Mouse (Mus musculus) layer of hippocampus, adult 8-10 months (tissue): ENCODE measurements around the gene Apobec4. TPM values are rescaled to one million over a fixed set of nuclear protein-coding genes. Genes with fewer than 3 reads are reported as not detected.

Experiments used
- DNase-seq, 2 experiments: peaks; one replicate each; pipeline ENCODE4 v3.0.0; 2022; ENCODE audit warnings: low spot score in 2 of 2
- total RNA-seq, 4 experiments: library from RNA; stranded (reverse); gene quantifications; 2 replicates each; pipeline ENCODE4 v1.2.4; 2022

Gene Apobec4
- total RNA-seq = not detected

- DNase-seq = peak; percentile 52 to 61
These were observed at the start of gene Apobec4 for GRCm38 (mm10) chr1:152750312-152750965. Gene Apobec4 (plus strand): TSS chr1:152750551.

DNA sequence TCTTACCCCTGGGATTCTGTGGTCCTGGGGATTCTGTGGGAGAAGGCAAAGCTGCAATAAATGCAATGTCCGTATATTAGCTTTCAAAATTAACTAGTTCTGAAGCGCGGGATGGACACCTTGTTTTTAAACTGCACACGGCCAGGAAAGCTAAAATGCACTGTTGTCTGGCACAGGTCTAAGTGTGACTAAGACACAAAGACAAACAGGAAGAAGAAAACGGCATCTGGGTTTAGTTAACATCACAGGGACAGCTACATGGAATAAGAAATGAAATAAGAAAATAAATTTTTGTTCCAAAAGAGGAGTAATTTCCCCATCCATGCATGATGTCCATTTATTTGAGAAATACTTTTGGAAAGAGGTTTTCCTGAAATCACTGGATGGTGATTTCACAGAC, 49.3 kb upstream of the Apobec4 start:
- no peak for DNase-seq

GRCm38 (mm10) chr1:152702920-152703319, 47.4 kb upstream of the Apobec4 start:
- no peak for DNase-seq

DNA sequence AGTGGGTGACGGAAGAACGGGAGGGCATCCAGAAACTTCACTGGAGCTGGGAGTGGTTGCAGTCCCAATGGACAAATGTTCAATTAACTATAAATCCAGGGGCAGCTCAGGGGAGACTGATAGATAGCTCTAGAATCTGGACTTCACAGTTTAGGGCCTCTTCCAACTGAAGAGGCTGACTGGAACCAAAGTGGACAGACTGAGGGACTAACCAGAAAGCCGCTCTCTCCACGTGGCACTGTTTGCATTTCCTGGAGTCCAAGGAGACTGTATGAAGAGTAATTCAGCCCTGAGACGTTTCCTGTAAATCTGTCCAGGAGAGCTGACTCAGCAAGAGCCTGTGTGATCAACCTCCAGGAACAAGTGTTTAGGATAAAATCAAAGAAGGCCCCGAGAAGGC, 46.4 kb upstream of the Apobec4 start:
- no peak for DNase-seq

GRCm38 (mm10) chr1:152707560-152707959, 42.8 kb upstream of the Apobec4 start:
- no peak for DNase-seq

DNA sequence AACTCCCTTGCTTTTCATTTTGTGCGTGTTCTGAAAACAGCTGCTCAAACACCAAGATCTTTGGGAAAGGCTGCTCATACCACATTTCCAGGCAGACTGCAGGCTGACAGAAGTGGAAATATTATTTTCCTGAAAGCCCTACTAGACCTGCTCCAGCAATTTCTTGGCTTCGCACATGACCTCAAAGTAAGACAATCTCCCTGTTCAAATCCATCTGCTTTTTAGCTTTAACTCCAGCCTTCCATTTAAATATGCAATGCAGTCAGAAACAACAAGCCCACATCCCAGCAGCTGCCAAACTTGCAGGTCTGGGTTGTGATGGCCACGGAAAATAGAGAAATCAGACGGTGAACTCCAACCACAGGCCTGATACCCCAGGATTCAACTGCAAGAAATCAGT, 39.3 kb upstream of the Apobec4 start:
- no peak for DNase-seq

DNA sequence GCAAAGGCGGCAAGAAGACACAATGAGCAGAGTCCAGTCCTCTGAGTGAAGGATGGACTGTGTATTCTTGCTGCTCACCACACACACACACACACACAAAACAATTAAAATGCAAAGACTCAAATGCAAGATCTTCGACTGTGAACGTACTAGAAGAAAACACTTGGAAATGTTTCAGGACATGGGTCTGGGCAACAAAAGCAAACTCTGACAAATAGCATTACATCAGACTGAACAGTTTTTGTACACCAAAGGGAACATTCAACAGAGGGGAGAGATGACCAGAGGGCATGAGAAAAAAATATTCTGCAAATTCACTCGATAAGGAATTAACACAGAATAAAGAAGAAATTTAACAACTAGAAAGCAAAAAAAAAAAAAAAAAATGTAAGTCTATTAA, 36.4 kb upstream of the Apobec4 start:
- no peak for DNase-seq

GRCm38 (mm10) chr1:152714405-152714804, 35.9 kb upstream of the Apobec4 start:
- DNase-seq = no peak

- no peak for DNase-seq
These were observed 33.0 kb upstream of the Apobec4 start for GRCm38 (mm10) chr1:152717329-152717728.

DNA sequence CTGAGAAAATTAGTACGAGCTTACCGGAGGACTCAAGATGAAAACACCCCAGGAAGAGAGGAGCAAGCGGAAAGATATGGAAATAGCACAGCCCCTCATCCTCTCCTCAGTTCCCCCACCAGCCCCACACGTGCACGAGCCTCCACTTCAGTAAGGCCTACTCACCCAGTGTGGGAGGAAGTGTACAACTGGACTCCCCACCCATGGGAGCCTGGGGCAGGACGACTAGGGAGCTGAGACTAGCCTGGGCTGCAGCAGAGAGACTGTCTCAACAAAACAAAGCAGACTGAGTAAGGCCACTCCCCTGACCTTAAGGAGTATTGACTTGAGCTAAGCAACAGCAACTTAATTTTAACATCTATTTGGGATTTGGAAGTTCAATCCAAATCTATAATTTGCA, 32.2 kb upstream of the Apobec4 start:
- no peak for DNase-seq

GRCm38 (mm10) chr1:152720969-152721368, 29.4 kb upstream of the Apobec4 start:
- DNase-seq = no peak

- DNase-seq = no peak
These were observed 28.7 kb upstream of the Apobec4 start for GRCm38 (mm10) chr1:152721535-152722198.

GRCm38 (mm10) chr1:152724286-152724685, 26.1 kb upstream of the Apobec4 start:
- DNase-seq = no peak

DNA sequence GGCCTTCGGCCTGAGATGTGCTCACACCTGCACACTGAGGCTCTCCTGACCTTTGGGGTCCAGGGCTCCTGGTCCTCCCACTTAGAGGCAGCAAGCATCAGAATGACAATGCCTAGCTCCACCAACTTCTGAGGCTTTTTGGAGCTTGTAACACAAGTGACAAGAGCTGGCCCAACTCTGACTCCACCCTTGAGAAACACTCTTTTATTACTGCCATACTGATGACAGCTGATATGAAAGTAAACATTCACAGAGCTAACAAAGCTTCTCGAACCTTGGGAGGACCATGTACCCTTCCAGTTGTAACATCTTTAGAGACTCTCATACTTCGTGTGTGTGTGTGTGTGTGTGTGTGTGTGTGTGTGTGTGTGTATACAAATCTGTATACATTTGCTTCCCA, 24.3 kb upstream of the Apobec4 start:
- no peak for DNase-seq

GRCm38 (mm10) chr1:152727604-152728236, 22.6 kb upstream of the Apobec4 start:
- DNase-seq = no peak

DNA sequence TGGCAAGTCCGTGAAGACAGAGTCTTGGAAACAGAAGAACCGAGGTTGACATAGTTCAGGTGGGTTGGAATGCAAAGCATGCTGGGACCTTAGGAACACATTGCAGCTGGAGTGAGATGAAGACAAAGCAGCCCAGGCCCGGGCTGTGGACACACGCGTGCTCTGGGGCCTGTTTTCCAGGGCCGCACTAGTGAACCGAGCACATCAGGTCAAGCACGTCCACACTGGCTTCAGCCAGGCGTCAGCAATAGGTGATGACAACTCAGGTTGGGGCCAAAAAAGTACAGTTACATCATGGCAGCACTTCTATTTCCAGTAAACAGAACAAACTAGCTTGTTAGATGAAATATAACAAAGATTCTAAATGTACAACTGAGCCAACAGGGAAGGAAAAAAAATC, 11.6 kb upstream of the Apobec4 start:
- no peak for DNase-seq

DNA sequence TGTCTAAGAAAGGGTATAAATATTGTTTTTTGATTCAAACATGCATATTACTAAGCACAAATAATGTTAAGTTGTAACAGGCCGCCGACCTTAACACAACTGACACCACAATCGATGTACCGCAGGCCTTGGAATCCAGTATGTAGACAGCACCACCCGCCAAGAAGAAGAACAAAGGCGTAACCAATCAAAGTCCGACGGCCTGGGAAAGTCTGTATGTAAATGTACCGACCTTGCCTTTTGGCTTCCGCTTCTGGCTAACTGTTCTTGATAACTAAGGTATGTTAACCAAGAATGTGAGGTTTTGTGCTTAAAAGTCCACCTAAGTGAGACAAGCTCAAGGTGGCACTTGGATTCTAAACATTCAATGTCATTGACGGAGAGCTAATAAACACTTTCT, 11.0 kb upstream of the Apobec4 start:
- DNase-seq = no peak

- no peak for DNase-seq
These were observed 7.1 kb upstream of the Apobec4 start for GRCm38 (mm10) chr1:152743095-152743826.

GRCm38 (mm10) chr1:152746426-152746825, 3.9 kb upstream of the Apobec4 start:
- peak; percentile 45 to 87 for DNase-seq

GRCm38 (mm10) chr1:152749276-152749675, 1.1 kb upstream of the Apobec4 start:
- no peak for DNase-seq

DNA sequence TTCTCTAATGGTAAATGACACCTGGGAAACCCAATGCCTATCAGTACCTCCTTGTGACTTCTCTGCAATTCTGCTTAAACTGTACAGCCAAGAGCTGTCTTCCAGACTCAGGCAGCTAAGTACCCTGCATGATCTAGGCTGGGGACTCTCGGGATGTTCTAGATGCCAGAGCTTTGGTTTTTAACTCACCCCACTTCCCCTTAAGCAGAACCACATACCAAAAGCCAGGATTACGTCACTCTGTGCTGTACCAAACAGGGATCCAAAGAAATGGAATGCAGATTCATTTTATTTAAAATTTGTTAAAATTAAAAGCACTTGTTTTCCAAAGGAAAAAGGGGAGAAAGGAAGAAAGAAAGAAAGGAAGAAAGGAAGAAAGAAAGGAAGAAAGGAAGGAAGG, 11.4 kb downstream of the Apobec4 start:
- DNase-seq = no peak
